Mouse (Mus musculus) G1E (cell line): ENCODE data around the gene Iffo1.

Experiments
- CTCF ChIP-seq: IDR thresholded peaks from 2 replicates; pipeline ENCODE4 v1.5.1; 2012; ENCODE audit warnings: low read depth, low read length, inconsistent platforms, mixed read lengths
- TAL1 ChIP-seq: conservative IDR thresholded peaks from 2 replicates; pipeline ENCODE4 v1.6.1; 2012; ENCODE audit warnings: low read depth, low read length, inconsistent platforms, mixed read lengths

DNA sequence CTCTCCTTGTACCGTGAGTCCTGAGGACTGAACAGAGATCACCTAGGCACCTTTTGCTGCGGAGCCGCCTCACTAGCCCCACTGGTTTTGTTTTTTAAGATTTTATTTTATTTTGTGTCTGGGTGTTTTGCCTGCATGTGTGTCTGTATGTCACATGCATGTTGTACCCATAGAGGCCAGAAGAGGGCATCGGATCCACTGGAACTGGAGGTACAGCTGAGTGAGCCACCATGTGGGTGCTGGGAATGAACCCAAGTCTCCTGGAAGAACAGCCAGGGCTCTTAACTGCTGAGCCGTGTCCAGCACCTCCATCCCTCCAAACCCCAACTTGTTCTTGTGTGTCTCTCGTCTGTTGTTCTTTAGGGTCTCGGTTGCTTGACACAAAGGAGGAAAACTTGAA lies 34.1 kb upstream of the Iffo1 start:
- no peak; the same call in 1 of the 2 replicates for TF ChIP-seq CTCF
- no peak for TF ChIP-seq TAL1
